Mouse (Mus musculus) bone marrow macrophage, adult 2 months (primary cell): ENCODE data around the gene Agl.

Experiments
- CTCF ChIP-seq: IDR thresholded peaks from 2 replicates; pipeline ENCODE4 v1.5.1; 2012; ENCODE audit warnings: low read depth, mild to moderate bottlenecking, low read length, moderate library complexity
- POLR2A ChIP-seq: IDR thresholded peaks from 2 replicates; pipeline ENCODE4 v1.6.1; 2012; ENCODE audit warnings: mild to moderate bottlenecking, low read depth, low read length, borderline replicate concordance

DNA sequence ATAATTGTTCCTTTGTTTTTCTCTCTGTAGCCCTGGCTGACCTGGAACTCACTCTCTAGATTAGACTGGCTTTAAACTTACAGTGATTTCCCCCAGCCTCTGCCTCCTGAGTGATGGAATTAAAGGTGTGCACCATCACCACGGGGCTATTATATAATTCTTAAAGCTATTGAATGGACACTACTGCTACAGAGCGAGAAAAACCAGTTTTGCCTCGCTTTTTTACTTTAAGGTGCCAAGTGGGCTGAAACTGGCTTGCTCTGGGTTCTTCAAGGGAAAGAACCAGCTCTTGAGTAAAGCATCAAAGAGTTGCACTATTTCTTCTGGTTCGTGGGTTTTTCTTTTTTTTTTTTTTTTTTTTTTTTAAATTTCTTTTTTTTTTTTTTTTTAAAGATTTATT is 85.0 kb downstream of the Agl start:
- TF ChIP-seq CTCF (no peak), POLR2A (no peak)
